Mouse (Mus musculus): ENCODE data around the gene Itm2c.

The Itm2c gene

DNA sequence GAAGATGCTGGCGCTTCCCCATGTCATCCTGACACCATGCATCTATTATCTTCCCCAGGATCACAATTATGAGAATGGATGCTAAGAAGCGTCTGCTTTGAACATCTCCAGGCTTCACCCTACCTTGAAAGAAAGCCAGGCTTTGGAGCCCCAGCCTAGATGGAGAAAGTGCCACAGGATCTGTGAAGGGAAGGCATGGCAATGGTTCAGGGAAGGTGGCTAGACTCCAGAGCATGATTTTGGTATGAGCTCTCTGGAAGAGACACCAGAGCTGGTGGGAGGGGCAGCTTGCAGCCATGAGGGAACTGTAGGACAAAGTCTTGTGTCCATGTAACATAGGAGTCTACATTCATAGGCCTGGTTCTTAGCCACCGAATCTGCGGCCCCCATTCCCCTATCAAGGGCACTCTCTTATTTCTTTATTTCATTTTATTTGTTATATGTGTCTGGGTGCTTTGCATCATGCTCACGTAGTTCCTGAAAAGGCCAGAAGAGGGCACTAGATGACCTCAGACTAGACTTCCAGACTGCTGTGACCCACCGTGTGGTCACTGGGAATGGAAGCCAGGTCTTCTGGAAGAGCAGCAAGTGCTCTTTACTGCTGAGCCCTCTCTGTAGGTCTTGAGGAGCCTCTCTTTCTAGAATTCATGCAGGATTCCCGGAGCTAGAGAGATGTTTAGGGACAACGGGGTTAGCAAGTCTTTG is 41.2 kb downstream of the Itm2c start:
- peak; percentile 58 for DNase-seq

DNA sequence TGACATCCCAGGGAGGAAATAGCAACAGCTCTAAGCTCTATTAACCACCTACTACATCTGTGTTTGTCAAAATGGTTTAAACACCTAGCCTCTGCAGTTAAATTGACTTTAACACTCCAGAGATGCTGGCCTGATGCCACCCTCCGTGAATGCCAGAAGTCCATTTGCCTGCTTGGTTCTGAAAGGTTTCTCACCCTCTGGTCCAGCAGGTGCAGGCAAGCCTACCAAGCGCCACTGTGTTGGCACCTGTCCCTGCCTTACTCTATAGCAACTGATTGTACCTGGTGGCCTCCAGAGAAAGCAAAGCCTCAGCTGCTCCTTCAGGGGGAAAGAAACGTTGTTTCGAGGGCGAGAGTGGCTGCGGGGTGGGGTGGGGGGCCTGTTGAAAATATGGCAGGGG is 42.2 kb downstream of the Itm2c start:
- DNase-seq, result no peak

DNA sequence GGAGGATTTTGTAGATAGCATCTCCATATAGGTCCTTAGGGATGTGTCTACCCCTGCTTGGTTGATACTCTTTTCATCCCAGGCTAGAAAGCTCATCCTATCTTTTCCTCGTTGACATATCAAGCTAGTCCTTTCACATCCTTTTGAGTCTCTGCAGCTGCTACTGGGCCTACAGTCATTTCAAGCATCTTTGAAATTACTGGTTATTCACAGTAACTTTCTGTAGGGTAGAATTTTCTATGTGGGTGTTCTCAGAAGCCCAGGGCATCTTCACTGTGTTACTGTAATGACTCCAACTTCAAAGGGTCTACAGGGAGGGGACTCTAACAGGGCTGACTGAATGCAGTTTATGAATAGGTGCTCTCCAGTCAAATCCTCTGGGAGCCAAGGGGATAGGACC is 43.2 kb downstream of the Itm2c start:
- no peak for DNase-seq

DNA sequence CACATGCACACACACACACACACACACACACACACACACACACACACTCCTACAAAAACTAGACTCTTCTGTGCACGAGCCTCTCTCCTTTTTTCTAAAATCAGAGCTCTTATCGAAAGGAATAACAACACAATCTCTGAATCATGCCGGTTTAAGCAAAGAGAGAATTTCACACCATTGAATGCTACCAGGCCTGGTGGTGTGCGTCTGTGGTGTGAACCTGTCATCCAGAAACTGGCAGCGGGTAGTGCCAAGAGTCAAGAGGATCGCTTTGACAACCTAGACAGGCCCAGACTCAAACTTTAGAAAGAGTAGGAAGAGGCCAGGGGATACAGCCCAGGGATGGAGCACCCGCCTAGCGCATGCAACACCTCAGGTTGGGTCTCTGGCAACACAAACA is 48.2 kb downstream of the Itm2c start:
- no peak for DNase-seq

- DNase-seq, result no peak
Observed at GRCm38 (mm10) chr1:85949085-85949684, 55.1 kb downstream of the Itm2c start.

DNA sequence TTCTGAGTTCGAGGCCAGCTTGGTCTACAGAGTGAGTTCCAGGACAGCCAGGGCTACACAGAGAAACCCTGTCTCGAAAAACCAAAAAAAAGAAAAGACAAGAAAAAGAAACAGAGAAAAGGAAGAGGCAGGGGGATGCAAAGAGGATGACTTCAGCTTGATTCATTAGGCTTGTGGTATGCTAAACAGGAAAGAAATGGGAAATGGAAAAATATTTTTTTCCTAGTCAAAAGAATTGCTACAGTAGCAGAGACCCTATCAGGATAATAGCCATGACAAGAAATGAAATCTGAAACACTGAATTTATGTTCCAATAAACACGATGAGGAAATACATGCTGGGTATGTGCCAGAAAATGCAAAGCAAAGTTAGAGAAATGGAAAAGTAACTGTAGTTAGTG is 61.1 kb downstream of the Itm2c start:
- DNase-seq, result no peak

DNA sequence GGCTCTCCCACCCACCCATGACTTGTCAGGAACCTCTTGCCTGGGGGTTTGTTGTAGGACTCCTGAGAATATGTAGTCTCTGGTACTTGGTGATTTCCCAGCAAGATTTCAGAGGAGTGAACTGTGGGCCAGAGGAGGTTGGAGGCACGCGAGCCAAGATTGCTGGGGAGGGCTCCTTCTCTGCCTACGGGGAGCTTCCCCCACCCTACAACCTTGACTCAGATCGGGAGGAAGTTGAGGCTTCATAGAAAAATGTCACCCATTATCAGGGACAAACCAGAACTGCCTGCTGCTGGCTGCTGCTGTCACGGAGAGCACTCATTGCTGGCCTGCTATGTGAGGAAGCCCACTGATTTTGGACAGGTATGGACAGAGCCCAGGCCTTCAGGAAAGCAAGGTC is 63.2 kb downstream of the Itm2c start:
- no peak for DNase-seq

- DNase-seq, result no peak
Observed at GRCm38 (mm10) chr1:85957942-85958619, 64.0 kb downstream of the Itm2c start.
